Mouse (Mus musculus) hindbrain, embryonic 13.5 days (tissue): ENCODE results near the gene Tmem151b. TPM values are rescaled to one million over a fixed set of nuclear protein-coding genes. Genes with fewer than 3 reads are reported as not detected.
A peak's percentile ranks its signal among the peaks of the same experiment; 100 is the strongest.

Experiments
- ATAC-seq: fragments of 200-750 bp; cut with Nextera tagmentation; 2 replicates; pipeline ENCODE4 v1.8.0; 2017; ENCODE audit warnings: moderate TSS enrichment; ENCODE audit not compliant: low FRiP score
- H3K27ac ChIP-seq: fragments of 300-500 bp; sonication (generic); 2 replicates; pipeline ENCODE4 v1.5.1; 2015; ENCODE audit warnings: inconsistent platforms, mild to moderate bottlenecking, moderate library complexity
- H3K27me3 ChIP-seq: fragments of 300-500 bp; sonication (generic); 2 replicates; pipeline ENCODE4 v1.6.1; 2015; ENCODE audit warnings: mild to moderate bottlenecking, inconsistent platforms
- H3K36me3 ChIP-seq: fragments of 300-500 bp; sonication (generic); 2 replicates; pipeline ENCODE4 v1.6.1; 2015; ENCODE audit warnings: mild to moderate bottlenecking, inconsistent platforms
- H3K4me1 ChIP-seq: fragments of 300-500 bp; sonication (generic); replicated peaks from 2 replicates; pipeline ENCODE4 v1.6.1; 2015; ENCODE audit warnings: inconsistent platforms
- H3K4me2 ChIP-seq: fragments of 300-500 bp; sonication (generic); 2 replicates; pipeline ENCODE4 v1.6.1; 2015; ENCODE audit warnings: inconsistent platforms, mild to moderate bottlenecking, moderate library complexity
- H3K4me3 ChIP-seq: fragments of 300-500 bp; sonication (generic); 2 replicates; pipeline ENCODE4 v1.5.1; 2015; ENCODE audit warnings: mild to moderate bottlenecking, inconsistent platforms
- H3K9ac ChIP-seq: fragments of 300-500 bp; sonication (generic); 2 replicates; pipeline ENCODE4 v1.6.1; 2015; ENCODE audit warnings: mild to moderate bottlenecking, inconsistent platforms
- H3K9me3 ChIP-seq: fragments of 300-500 bp; sonication (generic); 2 replicates; pipeline ENCODE4 v1.6.1; 2016; ENCODE audit warnings: inconsistent platforms
- WGBS: fragments of 180-500 bp; shearing (Covaris S2); methylation state at CpG from one replicate; pipeline ENCODE4 v1.1.7; 2015; 5-methylcytosine and 5-hydroxymethylcytosine counted together
- polyA plus RNA-seq: library from polyadenylated mRNA; unstranded; fragments of >200 nt; fragmentation: Nextera tagmentation; extraction: Ambion mirVana; gene quantifications from 2 replicates; pipeline ENCODE4 v1.2.1, GENCODE M21; 2015

Tmem151b gene
- polyA plus RNA-seq, 1 experiment from 2014 or later, result 27.3 TPM

GRCm38 (mm10) chr17:45591701-45592605 is 42.5 kb upstream of the Tmem151b start:
- peak overlapping the region; percentile 49 for H3K9ac ChIP-seq

GRCm38 (mm10) chr17:45590410-45590809 is 40.9 kb upstream of the Tmem151b start:
- Histone ChIP-seq H3K36me3 (0 out of 2 replicates have a peak, but pooled peaks cover 4% of the 10 kb centered on the region), H3K4me2 (no peak overlapping the region), H3K4me1 (peaks cover 47% of the 10 kb centered on the region), H3K27me3 (peaks cover 29% of the 10 kb centered on the region), H3K9ac (no peak overlapping the region), H3K27ac (no peak overlapping the region), H3K9me3 (no peaks in the 10 kb centered on the region), H3K4me3 (no peak overlapping the region)
- ATAC-seq, result no peak
- WGBS, result 88% methylated on average over 6 of the region's 6 CpGs

More at GRCm38 (mm10) chr17:45591701-45592605, 42.5 kb upstream of the Tmem151b start:
- no peak overlapping the region for H3K27ac ChIP-seq
- 48% methylated on average over 16 of the region's 16 CpGs for WGBS
- H3K27me3 ChIP-seq, result peaks cover 37% of the 10 kb centered on the region
- H3K9me3 ChIP-seq, result no peaks in the 10 kb centered on the region
- H3K4me2 ChIP-seq, result peak overlapping the region; percentile 10
- no peak for ATAC-seq
- H3K4me1 ChIP-seq, result peaks cover 57% of the 10 kb centered on the region
- H3K4me3 ChIP-seq, result no peak overlapping the region
- H3K36me3 ChIP-seq, result 0 out of 2 replicates have a peak, but pooled peaks cover 1% of the 10 kb centered on the region

GRCm38 (mm10) chr17:45589844-45590243 is 40.4 kb upstream of the Tmem151b start:
- no peak overlapping the region for H3K9ac ChIP-seq
- no peak overlapping the region for H3K4me3 ChIP-seq
- H3K9me3 ChIP-seq, result no peaks in the 10 kb centered on the region
- 93% methylated on average over 8 of the region's 8 CpGs for WGBS
- H3K27ac ChIP-seq, result no peak overlapping the region
- 0 out of 2 replicates have a peak, but pooled peaks cover 4% of the 10 kb centered on the region for H3K36me3 ChIP-seq
- H3K4me1 ChIP-seq, result peaks cover 47% of the 10 kb centered on the region
- ATAC-seq, result no peak
- peaks cover 25% of the 10 kb centered on the region for H3K27me3 ChIP-seq
- no peak overlapping the region for H3K4me2 ChIP-seq

GRCm38 (mm10) chr17:45589236-45589635 is 39.8 kb upstream of the Tmem151b start:
- Histone ChIP-seq H3K4me1 (peaks cover 47% of the 10 kb centered on the region), H3K4me3 (no peak overlapping the region), H3K9ac (no peak overlapping the region), H3K27me3 (peaks cover 19% of the 10 kb centered on the region), H3K4me2 (no peak overlapping the region), H3K9me3 (no peaks in the 10 kb centered on the region), H3K36me3 (0 out of 2 replicates have a peak, but pooled peaks cover 4% of the 10 kb centered on the region), H3K27ac (no peak overlapping the region)
- ATAC-seq, result no peak
- WGBS, result 97% methylated on average over 7 of the region's 7 CpGs

GRCm38 (mm10) chr17:45588370-45588769 is 38.9 kb upstream of the Tmem151b start:
- no peak for ATAC-seq
- H3K27ac ChIP-seq, result no peak overlapping the region
- H3K27me3 ChIP-seq, result peaks cover 11% of the 10 kb centered on the region
- H3K4me2 ChIP-seq, result no peak overlapping the region
- WGBS, result 95% methylated on average over 7 of the region's 7 CpGs
- H3K9me3 ChIP-seq, result no peaks in the 10 kb centered on the region
- no peak overlapping the region for H3K9ac ChIP-seq
- no peak overlapping the region for H3K4me3 ChIP-seq
- 0 out of 2 replicates have a peak, but pooled peaks cover 4% of the 10 kb centered on the region for H3K36me3 ChIP-seq
- peaks cover 40% of the 10 kb centered on the region for H3K4me1 ChIP-seq

- H3K4me1 ChIP-seq, result peaks cover 21% of the 10 kb centered on the region
- H3K9me3 ChIP-seq, result no peaks in the 10 kb centered on the region
- no peaks in the 10 kb centered on the region for H3K27me3 ChIP-seq
- ATAC-seq, result no peak
- H3K4me2 ChIP-seq, result no peak overlapping the region
- no peak overlapping the region for H3K4me3 ChIP-seq
- 0 out of 2 replicates have a peak, but pooled peaks cover 4% of the 10 kb centered on the region for H3K36me3 ChIP-seq
- H3K27ac ChIP-seq, result no peak overlapping the region
- no peak overlapping the region for H3K9ac ChIP-seq
- WGBS, result 98% methylated on average over 3 of the region's 3 CpGs
Measured at GRCm38 (mm10) chr17:45586449-45586837, 37.0 kb upstream of the Tmem151b start.

GRCm38 (mm10) chr17:45585725-45586448 is 36.4 kb upstream of the Tmem151b start:
- Histone ChIP-seq H3K4me3 (no peak overlapping the region), H3K27me3 (no peaks in the 10 kb centered on the region), H3K36me3 (0 out of 2 replicates have a peak, but pooled peaks cover 4% of the 10 kb centered on the region), H3K9me3 (no peaks in the 10 kb centered on the region), H3K27ac (peak overlapping the region; percentile 69), H3K9ac (peak overlapping the region; percentile 29; the same call in 1 of the 2 replicates), H3K4me2 (no peak overlapping the region), H3K4me1 (peaks cover 24% of the 10 kb centered on the region)
- no peak for ATAC-seq
- 66% methylated on average over 23 of the region's 23 CpGs for WGBS

GRCm38 (mm10) chr17:45584939-45585678 is 35.6 kb upstream of the Tmem151b start:
- Histone ChIP-seq H3K9ac (peak overlapping the region; percentile 29; the same call in 1 of the 2 replicates), H3K36me3 (0 out of 2 replicates have a peak, but pooled peaks cover 4% of the 10 kb centered on the region), H3K9me3 (no peaks in the 10 kb centered on the region), H3K27me3 (no peaks in the 10 kb centered on the region), H3K4me3 (no peak overlapping the region), H3K4me1 (peaks cover 25% of the 10 kb centered on the region), H3K4me2 (no peak overlapping the region), H3K27ac (peak overlapping the region; percentile 69)
- WGBS, result 24% methylated on average over 14 of the region's 14 CpGs
- ATAC-seq, result peak; percentile 44; the same call in 1 of the 2 replicates

GRCm38 (mm10) chr17:45584096-45584896 is 34.8 kb upstream of the Tmem151b start:
- no peaks in the 10 kb centered on the region for H3K9me3 ChIP-seq
- H3K27me3 ChIP-seq, result no peaks in the 10 kb centered on the region
- 0 out of 2 replicates have a peak, but pooled peaks cover 4% of the 10 kb centered on the region for H3K36me3 ChIP-seq
- H3K4me2 ChIP-seq, result no peak overlapping the region
- 0 out of 2 replicates have a peak overlapping the region, but pooled peaks have one; percentile 29 for H3K9ac ChIP-seq
- peak overlapping the region; percentile 69 for H3K27ac ChIP-seq
- peaks cover 25% of the 10 kb centered on the region for H3K4me1 ChIP-seq
- WGBS, result 39% methylated on average over 12 of the region's 12 CpGs
- H3K4me3 ChIP-seq, result no peak overlapping the region
- peak; percentile 58 for ATAC-seq

- Histone ChIP-seq H3K27me3 (no peaks in the 10 kb centered on the region), H3K9me3 (no peaks in the 10 kb centered on the region), H3K36me3 (0 out of 2 replicates have a peak, but pooled peaks cover 4% of the 10 kb centered on the region), H3K4me1 (peaks cover 25% of the 10 kb centered on the region), H3K9ac (no peak overlapping the region), H3K4me3 (no peak overlapping the region), H3K4me2 (no peak overlapping the region), H3K27ac (no peak overlapping the region)
- WGBS, result 69% methylated on average over 6 of the region's 6 CpGs
- ATAC-seq, result no peak
Measured at GRCm38 (mm10) chr17:45582715-45583355, 33.4 kb upstream of the Tmem151b start.
